Mouse (Mus musculus): ENCODE measurements at regions not wholly inside any gene's neighbourhood (a gene's known extent, or its start where the extent isn't known, plus 50 kb on each side); places are given as distances from the start of the nearest gene placed in this dataset.

- DNase-seq, result peak; percentile 95
These were observed 412.9 kb upstream of the Gm6657 start for GRCm38 (mm10) chr12:77780885-77781698.

- no peak for DNase-seq
These were observed 410.1 kb upstream of the Gm6657 start for GRCm38 (mm10) chr12:77783909-77784308.

- DNase-seq, result no peak
These were observed 408.4 kb upstream of the Gm6657 start for GRCm38 (mm10) chr12:77785647-77786046.

GRCm38 (mm10) chr12:77786678-77787077 lies 407.4 kb upstream of the Gm6657 start:
- DNase-seq, result no peak

GRCm38 (mm10) chr12:77788273-77788672 lies 405.8 kb upstream of the Gm6657 start:
- DNase-seq, result no peak

- peak; percentile 74 for DNase-seq
These were observed 404.6 kb upstream of the Gm6657 start for GRCm38 (mm10) chr12:77789427-77789826.

- DNase-seq, result no peak
These were observed 404.2 kb upstream of the Gm6657 start for GRCm38 (mm10) chr12:77789871-77790270.

- DNase-seq, result no peak
These were observed 403.0 kb upstream of the Gm6657 start for GRCm38 (mm10) chr12:77790891-77791672.

GRCm38 (mm10) chr12:77798516-77798915 lies 395.5 kb upstream of the Gm6657 start:
- DNase-seq, result no peak

- no peak for DNase-seq
These were observed 394.8 kb upstream of the Gm6657 start for GRCm38 (mm10) chr12:77799134-77799770.

- no peak for DNase-seq
These were observed 386.4 kb upstream of the Gm6657 start for GRCm38 (mm10) chr12:77807674-77808073.

- peak; percentile 71 for DNase-seq
These were observed 382.8 kb upstream of the Gm6657 start for GRCm38 (mm10) chr12:77811276-77811675.

- no peak for DNase-seq
These were observed 374.6 kb upstream of the Gm6657 start for GRCm38 (mm10) chr12:77819456-77819855.

GRCm38 (mm10) chr12:77823381-77824030 lies 370.5 kb upstream of the Gm6657 start:
- no peak for DNase-seq

- DNase-seq, result no peak
These were observed 360.5 kb upstream of the Gm6657 start for GRCm38 (mm10) chr12:77833411-77834169.

- DNase-seq, result no peak
These were observed 359.2 kb upstream of the Gm6657 start for GRCm38 (mm10) chr12:77834891-77835290.

- no peak for DNase-seq
These were observed 357.8 kb upstream of the Gm6657 start for GRCm38 (mm10) chr12:77836231-77836630.

GRCm38 (mm10) chr12:77841844-77842415 lies 352.1 kb upstream of the Gm6657 start:
- DNase-seq, result no peak

GRCm38 (mm10) chr12:77852595-77853577 lies 341.2 kb upstream of the Gm6657 start:
- DNase-seq, result no peak

GRCm38 (mm10) chr12:77854281-77855075 lies 339.6 kb upstream of the Gm6657 start:
- DNase-seq, result no peak

All from thymus, postnatal 4 days (tissue).